Mouse (Mus musculus) lung, adult 2 months (tissue): ENCODE measurements around the gene Fkbp1b.

Experiments
- CTCF ChIP-seq: fragments of 200-500 bp; IDR thresholded peaks from 2 replicates; pipeline ENCODE4 v1.5.1; 2011; ENCODE audit warnings: mild to moderate bottlenecking, low read length, control low read depth; ENCODE audit not compliant: insufficient read depth
- POLR2A ChIP-seq: fragments of 200-500 bp; IDR thresholded peaks from 2 replicates; pipeline ENCODE4 v1.6.1; 2011; ENCODE audit warnings: low read depth, mild to moderate bottlenecking, control low read depth, low read length, borderline replicate concordance; ENCODE audit errors: extremely low read depth

- no peak for TF ChIP-seq CTCF
- TF ChIP-seq POLR2A: no peak
Measured at GRCm38 (mm10) chr12:4871260-4871659, 29.9 kb upstream of the Fkbp1b start.
